Mouse (Mus musculus) embryonic facial prominence, embryonic 10.5 days (tissue): ENCODE data around the gene Usp2. TPM values are rescaled to one million over a fixed set of nuclear protein-coding genes. Genes with fewer than 3 reads are reported as not detected.
A peak's percentile ranks its signal among the peaks of the same experiment; 100 is the strongest.

Experiments used
- DNase-seq: peaks from one replicate; pipeline ENCODE4 v3.0.0-alpha.2; 2017; ENCODE audit warnings: low spot score
- H3K27ac ChIP-seq: fragments of 300-500 bp; sonication (generic); replicated peaks from 2 replicates; pipeline ENCODE4 v1.5.1; 2016; ENCODE audit warnings: mild to moderate bottlenecking
- H3K27me3 ChIP-seq: fragments of 300-500 bp; sonication (generic); replicated peaks from 2 replicates; pipeline ENCODE4 v1.6.1; 2016; ENCODE audit warnings: low read depth, mild to moderate bottlenecking; ENCODE audit not compliant: poor library complexity, severe bottlenecking
- H3K36me3 ChIP-seq: fragments of 300-500 bp; sonication (generic); replicated peaks from 2 replicates; pipeline ENCODE4 v1.6.1; 2016; ENCODE audit warnings: mild to moderate bottlenecking, moderate library complexity
- H3K4me1 ChIP-seq: fragments of 300-500 bp; sonication (generic); 2 replicates; pipeline ENCODE4 v1.6.1; 2016
- H3K4me3 ChIP-seq: fragments of 300-500 bp; sonication (generic); 2 replicates; pipeline ENCODE4 v1.5.1; 2016; ENCODE audit warnings: mild to moderate bottlenecking, moderate library complexity
- H3K9me3 ChIP-seq: fragments of 300-500 bp; sonication (generic); 2 replicates; pipeline ENCODE4 v1.6.1; 2016; ENCODE audit warnings: mild to moderate bottlenecking
- WGBS: fragments of 180-500 bp; shearing (Covaris S2); methylation state at CpG from one replicate; pipeline ENCODE4 v1.1.7; 2016; 5-methylcytosine and 5-hydroxymethylcytosine counted together
- polyA plus RNA-seq: library from polyadenylated mRNA; unstranded; fragments of >200 nt; fragmentation: Nextera tagmentation; extraction: Ambion mirVana; gene quantifications from 2 replicates; pipeline ENCODE4 v1.2.1, GENCODE M21; 2016

Usp2 gene
- polyA plus RNA-seq, 1 experiment from 2014 or later, result 10.7 TPM

GRCm38 (mm10) chr9:44041511-44042395 lies 25.1 kb upstream of the Usp2 start:
- Histone ChIP-seq H3K27ac (no peak overlapping the region), H3K27me3 (peaks cover 58% of the 10 kb centered on the region), H3K9me3 (no peaks in the 10 kb centered on the region), H3K36me3 (no peaks in the 10 kb centered on the region), H3K4me3 (no peak overlapping the region), H3K4me1 (peaks cover 19% of the 10 kb centered on the region)
- no peak for DNase-seq
- WGBS, result 66% methylated on average over 7 of the region's 7 CpGs

- WGBS, result 86% methylated on average over 1 of the region's 1 CpGs
- Histone ChIP-seq H3K27me3 (peaks cover 58% of the 10 kb centered on the region), H3K36me3 (no peaks in the 10 kb centered on the region), H3K4me3 (no peak overlapping the region), H3K27ac (no peak overlapping the region), H3K9me3 (no peaks in the 10 kb centered on the region), H3K4me1 (peaks cover 23% of the 10 kb centered on the region)
- DNase-seq, result no peak
Observed at GRCm38 (mm10) chr9:44042396-44042680, 24.5 kb upstream of the Usp2 start.

- H3K9me3 ChIP-seq, result no peaks in the 10 kb centered on the region
- 0 out of 2 replicates have a peak within 1 kb of the TSS, but pooled peaks have one; percentile 24 for H3K27ac ChIP-seq
- H3K4me3 ChIP-seq, result peak within 1 kb of the TSS; percentile 56
- under 1% methylated on average over 30 of the region's 30 CpGs for WGBS
- peaks cover 66% of the 10 kb centered on the region for H3K27me3 ChIP-seq
- DNase-seq, result peak; percentile 62
- H3K36me3 ChIP-seq, result no peaks in the 10 kb centered on the region
- peaks cover 30% of the 10 kb centered on the region for H3K4me1 ChIP-seq
Observed at GRCm38 (mm10) chr9:44042836-44043707, 23.7 kb upstream of the Usp2 start, which contains the start of gene Thy1. TSS of gene Thy1 (plus strand) at chr9:44043384.

- H3K4me3 ChIP-seq, result peak overlapping the region; percentile 56
- H3K27ac ChIP-seq, result no peak overlapping the region
- H3K36me3 ChIP-seq, result no peaks in the 10 kb centered on the region
- peaks cover 74% of the 10 kb centered on the region for H3K27me3 ChIP-seq
- no peaks in the 10 kb centered on the region for H3K9me3 ChIP-seq
- H3K4me1 ChIP-seq, result peaks cover 34% of the 10 kb centered on the region
- no peak for DNase-seq
- WGBS, result 3% methylated on average over 23 of the region's 23 CpGs
Observed at GRCm38 (mm10) chr9:44043708-44044425, 23.0 kb upstream of the Usp2 start.

- no peak overlapping the region for H3K27ac ChIP-seq
- DNase-seq, result peak; percentile 13
- H3K4me3 ChIP-seq, result peak overlapping the region; percentile 56; the same call in 1 of the 2 replicates
- H3K36me3 ChIP-seq, result no peaks in the 10 kb centered on the region
- peaks cover 78% of the 10 kb centered on the region for H3K27me3 ChIP-seq
- 39% methylated on average over 14 of the region's 14 CpGs for WGBS
- H3K9me3 ChIP-seq, result no peaks in the 10 kb centered on the region
- peaks cover 36% of the 10 kb centered on the region for H3K4me1 ChIP-seq
Observed at GRCm38 (mm10) chr9:44044426-44045157, 22.2 kb upstream of the Usp2 start.

GRCm38 (mm10) chr9:44045158-44045883 lies 21.5 kb upstream of the Usp2 start:
- no peak for DNase-seq
- Histone ChIP-seq H3K4me1 (peaks cover 36% of the 10 kb centered on the region), H3K27ac (no peak overlapping the region), H3K27me3 (peaks cover 78% of the 10 kb centered on the region), H3K4me3 (no peak overlapping the region), H3K9me3 (no peaks in the 10 kb centered on the region), H3K36me3 (no peaks in the 10 kb centered on the region)
- WGBS, result 60% methylated on average over 3 of the region's 3 CpGs

GRCm38 (mm10) chr9:44045884-44046272 lies 20.9 kb upstream of the Usp2 start:
- H3K27ac ChIP-seq, result no peak overlapping the region
- peaks cover 36% of the 10 kb centered on the region for H3K4me1 ChIP-seq
- no peaks in the 10 kb centered on the region for H3K36me3 ChIP-seq
- WGBS, result 85% methylated on average over 5 of the region's 5 CpGs
- no peak for DNase-seq
- no peak overlapping the region for H3K4me3 ChIP-seq
- H3K9me3 ChIP-seq, result no peaks in the 10 kb centered on the region
- H3K27me3 ChIP-seq, result peaks cover 77% of the 10 kb centered on the region

- no peak overlapping the region for H3K4me3 ChIP-seq
- no peak for DNase-seq
- 88% methylated on average over 12 of the region's 12 CpGs for WGBS
- H3K27ac ChIP-seq, result no peak overlapping the region
- peaks cover 36% of the 10 kb centered on the region for H3K4me1 ChIP-seq
- no peaks in the 10 kb centered on the region for H3K36me3 ChIP-seq
- no peaks in the 10 kb centered on the region for H3K9me3 ChIP-seq
- peaks cover 72% of the 10 kb centered on the region for H3K27me3 ChIP-seq
Observed at GRCm38 (mm10) chr9:44046426-44046825, 20.4 kb upstream of the Usp2 start.

GRCm38 (mm10) chr9:44047071-44047470 lies 19.8 kb upstream of the Usp2 start:
- peaks cover 66% of the 10 kb centered on the region for H3K27me3 ChIP-seq
- whole genome bisulfite sequencing, result 71% methylated on average over 6 of the region's 6 CpGs

GRCm38 (mm10) chr9:44047571-44048490 lies 19.0 kb upstream of the Usp2 start:
- H3K4me1 ChIP-seq, result peaks cover 33% of the 10 kb centered on the region
- peaks cover 58% of the 10 kb centered on the region for H3K27me3 ChIP-seq
- DNase-seq, result no peak
- WGBS, result 74% methylated on average over 14 of the region's 14 CpGs
- H3K36me3 ChIP-seq, result no peaks in the 10 kb centered on the region
- H3K27ac ChIP-seq, result no peak overlapping the region
- H3K9me3 ChIP-seq, result no peaks in the 10 kb centered on the region
- H3K4me3 ChIP-seq, result no peak overlapping the region

More at GRCm38 (mm10) chr9:44047071-44047470, 19.8 kb upstream of the Usp2 start:
- Histone ChIP-seq H3K4me3 (no peak overlapping the region), H3K36me3 (no peaks in the 10 kb centered on the region), H3K4me1 (peaks cover 36% of the 10 kb centered on the region), H3K27ac (no peak overlapping the region), H3K9me3 (no peaks in the 10 kb centered on the region)
- no peak for DNase-seq
